Mouse (Mus musculus) neural tube, embryonic 12.5 days (tissue): Measurements from ENCODE around the gene Vac14. TPM values are rescaled to one million over a fixed set of nuclear protein-coding genes. Genes with fewer than 3 reads are reported as not detected.
A peak's percentile ranks its signal among the peaks of the same experiment; 100 is the strongest.

Experiments
- ATAC-seq: fragments of 200-750 bp; cut with Nextera tagmentation; 2 replicates; pipeline ENCODE4 v1.8.0; 2017; ENCODE audit warnings: low read depth, mild to moderate bottlenecking, moderate TSS enrichment, moderate library complexity; ENCODE audit not compliant: low FRiP score
- H3K27ac ChIP-seq: fragments of 300-500 bp; sonication (generic); 2 replicates; pipeline ENCODE4 v1.5.1; 2016
- H3K27me3 ChIP-seq: fragments of 300-500 bp; sonication (generic); replicated peaks from 2 replicates; pipeline ENCODE4 v1.6.1; 2016; ENCODE audit warnings: mild to moderate bottlenecking
- H3K36me3 ChIP-seq: fragments of 300-500 bp; sonication (generic); 2 replicates; pipeline ENCODE4 v1.6.1; 2016; ENCODE audit warnings: mild to moderate bottlenecking
- H3K4me1 ChIP-seq: fragments of 300-500 bp; sonication (generic); 2 replicates; pipeline ENCODE4 v1.6.1; 2016
- H3K4me2 ChIP-seq: fragments of 300-500 bp; sonication (generic); replicated peaks from 2 replicates; pipeline ENCODE4 v1.6.1; 2016; ENCODE audit warnings: mild to moderate bottlenecking
- H3K4me3 ChIP-seq: fragments of 300-500 bp; sonication (generic); 2 replicates; pipeline ENCODE4 v1.5.1; 2016
- H3K9ac ChIP-seq: fragments of 300-500 bp; sonication (generic); 2 replicates; pipeline ENCODE4 v1.6.1; 2016; ENCODE audit warnings: mild to moderate bottlenecking
- H3K9me3 ChIP-seq: fragments of 300-500 bp; sonication (generic); 2 replicates; pipeline ENCODE4 v1.6.1; 2016; ENCODE audit warnings: mild to moderate bottlenecking
- WGBS: fragments of 180-500 bp; shearing (Covaris S2); methylation state at CpG from one replicate; pipeline ENCODE4 v1.1.7; 2016; 5-methylcytosine and 5-hydroxymethylcytosine counted together
- polyA plus RNA-seq: library from polyadenylated mRNA; unstranded; fragments of >200 nt; fragmentation: Nextera tagmentation; extraction: Ambion mirVana; gene quantifications from 2 replicates; pipeline ENCODE4 v1.2.1, GENCODE M21; 2016

Gene Vac14
- polyA plus RNA-seq, 1 experiment from 2014 or later, result 34.5 TPM

DNA sequence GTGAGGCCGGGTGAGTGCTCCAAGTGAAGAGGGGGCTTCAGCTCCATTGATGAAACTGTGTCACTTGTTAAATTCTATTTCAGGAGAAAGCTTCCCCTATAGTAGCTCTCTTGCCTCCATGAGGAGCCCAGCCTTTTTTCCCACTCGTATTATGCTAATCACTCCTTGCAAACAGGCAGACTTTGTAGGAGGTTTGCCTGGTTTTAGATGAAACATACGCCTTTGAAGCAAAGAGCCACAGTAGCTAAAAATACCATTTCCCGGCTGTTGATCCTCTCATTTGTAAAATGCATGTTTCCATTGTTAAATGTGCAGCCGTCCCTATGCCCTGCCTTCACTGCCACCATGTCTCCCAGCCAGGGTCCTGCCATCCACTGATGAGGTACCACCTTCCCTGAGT lies 79.2 kb downstream of the Vac14 start:
- no peak for ATAC-seq
- H3K4me1 ChIP-seq, result peaks cover 11% of the 10 kb centered on the region
- no peak overlapping the region for H3K27ac ChIP-seq
- no peaks in the 10 kb centered on the region for H3K27me3 ChIP-seq
- WGBS, result 85% methylated on average over 5 of the region's 5 CpGs
- H3K9me3 ChIP-seq, result no peaks in the 10 kb centered on the region
- H3K4me3 ChIP-seq, result no peak overlapping the region
- no peak overlapping the region for H3K4me2 ChIP-seq
- no peaks in the 10 kb centered on the region for H3K36me3 ChIP-seq
- H3K9ac ChIP-seq, result no peak overlapping the region

DNA sequence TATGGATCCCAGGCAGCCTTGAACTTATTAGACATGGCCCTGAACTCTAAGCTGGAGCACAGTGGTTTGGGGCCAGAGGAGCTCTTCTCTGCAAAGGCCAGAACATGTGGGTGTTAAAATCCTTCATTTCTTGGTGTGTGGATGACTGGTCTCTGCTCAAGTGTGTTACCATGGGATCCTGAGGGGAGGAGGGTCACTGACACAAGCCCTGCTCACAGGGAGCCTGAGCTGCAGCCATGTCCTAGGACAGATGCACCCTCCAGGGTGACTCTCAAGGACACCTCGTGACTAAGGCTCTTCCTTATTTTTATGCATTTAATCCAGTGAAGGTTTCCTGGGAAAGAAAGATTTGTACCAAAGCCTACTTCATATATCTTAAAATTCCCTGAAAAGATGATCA lies 79.7 kb downstream of the Vac14 start:
- Histone ChIP-seq H3K27me3 (no peaks in the 10 kb centered on the region), H3K36me3 (no peaks in the 10 kb centered on the region), H3K4me2 (no peak overlapping the region), H3K9me3 (no peaks in the 10 kb centered on the region), H3K9ac (no peak overlapping the region), H3K27ac (no peak overlapping the region), H3K4me1 (peaks cover 17% of the 10 kb centered on the region), H3K4me3 (no peak overlapping the region)
- WGBS, result 84% methylated on average over 1 of the region's 1 CpGs
- no peak for ATAC-seq

DNA sequence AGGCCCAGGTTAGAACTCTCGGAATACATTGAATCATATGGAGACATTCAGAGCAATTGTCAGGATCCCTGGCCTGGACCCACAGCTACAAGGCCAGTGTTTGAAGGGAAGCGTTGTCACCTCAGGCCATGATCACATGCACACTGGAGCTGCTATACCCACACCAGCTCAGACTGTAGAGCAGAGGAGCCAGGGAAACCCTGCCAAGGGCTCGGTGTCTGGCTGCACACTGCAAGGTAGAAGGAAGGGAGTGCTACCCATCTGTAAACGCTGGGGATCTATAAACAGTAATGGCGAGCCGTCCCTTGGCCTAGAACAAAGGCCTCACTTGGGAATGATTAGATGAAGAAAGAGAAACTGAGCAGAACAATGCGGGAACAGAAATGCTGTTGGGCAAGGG lies 81.1 kb downstream of the Vac14 start:
- H3K9ac ChIP-seq, result no peak overlapping the region
- ATAC-seq, result no peak
- no peaks in the 10 kb centered on the region for H3K36me3 ChIP-seq
- H3K9me3 ChIP-seq, result no peaks in the 10 kb centered on the region
- 78% methylated on average over 7 of the region's 7 CpGs for WGBS
- no peak overlapping the region for H3K4me2 ChIP-seq
- H3K4me1 ChIP-seq, result peaks cover 23% of the 10 kb centered on the region
- no peaks in the 10 kb centered on the region for H3K27me3 ChIP-seq
- no peak overlapping the region for H3K27ac ChIP-seq
- H3K4me3 ChIP-seq, result no peak overlapping the region

DNA sequence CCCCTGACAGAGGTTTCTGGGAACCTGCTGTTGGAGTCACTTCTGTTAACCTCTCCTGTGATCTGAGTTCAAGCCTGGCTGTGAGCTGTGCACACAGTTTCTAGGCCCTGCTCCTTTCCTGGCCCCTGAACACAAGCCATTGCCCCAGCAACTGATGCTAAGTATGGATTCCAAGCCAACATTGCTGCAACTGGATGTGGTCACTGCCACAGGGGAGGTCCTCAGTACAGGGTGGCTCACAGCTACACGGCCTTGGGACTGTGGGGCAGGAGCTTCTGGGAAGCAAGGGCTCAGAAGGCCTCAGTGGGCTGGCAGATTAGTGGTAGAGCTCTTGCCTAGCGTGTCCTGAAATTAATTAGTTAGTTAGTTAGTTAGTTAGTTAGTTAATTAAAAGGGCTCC lies 82.2 kb downstream of the Vac14 start:
- WGBS, result 92% methylated on average over 2 of the region's 2 CpGs

DNA sequence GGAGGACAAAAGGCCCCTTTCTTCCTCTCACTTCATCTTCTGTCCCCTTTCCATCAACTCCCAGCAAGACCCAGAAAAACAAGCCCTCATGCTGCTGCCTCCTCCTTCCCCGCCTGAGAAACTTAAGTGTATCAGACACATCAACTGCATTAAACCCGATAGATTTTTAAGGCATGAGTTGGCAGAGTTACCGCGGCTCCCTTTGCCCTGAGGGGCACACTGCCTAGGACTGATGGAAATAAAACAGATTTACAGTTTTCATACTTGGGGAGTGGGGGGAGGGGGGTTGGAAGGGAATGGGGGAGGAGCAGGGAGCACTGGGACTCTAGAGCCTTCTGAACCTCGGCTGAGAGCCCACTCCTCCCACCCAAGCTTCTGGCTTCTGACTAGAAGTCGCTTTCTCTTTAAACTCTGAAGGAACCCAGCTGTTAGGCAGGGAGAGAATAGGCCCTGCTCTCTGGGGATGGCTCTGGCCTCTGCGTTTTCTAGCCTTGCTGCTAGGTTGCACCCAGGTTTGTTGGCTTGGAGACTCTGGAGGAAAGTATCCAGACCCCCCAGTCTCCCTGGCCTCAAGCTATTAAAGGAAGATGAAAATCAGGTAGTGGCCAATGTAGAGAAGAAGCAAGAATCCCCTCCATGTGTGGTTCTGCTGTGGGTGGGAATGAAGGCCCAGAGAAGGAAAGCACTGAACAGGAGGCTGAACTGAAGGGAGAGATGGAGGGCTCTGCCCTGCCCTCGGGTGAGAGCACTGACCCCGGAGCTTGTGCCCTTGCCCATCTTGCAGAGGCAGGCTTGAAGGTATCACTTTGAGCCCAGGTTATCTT lies 84.5 kb downstream of the Vac14 start:
- H3K9me3 ChIP-seq, result no peaks in the 10 kb centered on the region
- no peaks in the 10 kb centered on the region; the same call in 1 of the 2 replicates for H3K36me3 ChIP-seq
- 0 out of 2 replicates have a peak overlapping the region, but pooled peaks have one; percentile 22 for H3K27ac ChIP-seq
- WGBS, result 44% methylated on average over 9 of the region's 9 CpGs
- H3K4me1 ChIP-seq, result peaks cover 27% of the 10 kb centered on the region
- no peaks in the 10 kb centered on the region for H3K27me3 ChIP-seq
- no peak overlapping the region for H3K9ac ChIP-seq
- no peak overlapping the region; the same call in 1 of the 2 replicates for H3K4me2 ChIP-seq
- 0 out of 2 replicates have a peak, but pooled peaks have one; percentile 31 for ATAC-seq
- H3K4me3 ChIP-seq, result no peak overlapping the region

More for the DNA sequence above, 82.2 kb downstream of the Vac14 start:
- no peak overlapping the region for H3K27ac ChIP-seq
- no peaks in the 10 kb centered on the region for H3K27me3 ChIP-seq
- H3K4me2 ChIP-seq, result no peak overlapping the region
- no peak overlapping the region for H3K4me3 ChIP-seq
- no peak overlapping the region for H3K9ac ChIP-seq
- H3K36me3 ChIP-seq, result no peaks in the 10 kb centered on the region
- H3K4me1 ChIP-seq, result peaks cover 27% of the 10 kb centered on the region
- no peak for ATAC-seq
- no peaks in the 10 kb centered on the region for H3K9me3 ChIP-seq

DNA sequence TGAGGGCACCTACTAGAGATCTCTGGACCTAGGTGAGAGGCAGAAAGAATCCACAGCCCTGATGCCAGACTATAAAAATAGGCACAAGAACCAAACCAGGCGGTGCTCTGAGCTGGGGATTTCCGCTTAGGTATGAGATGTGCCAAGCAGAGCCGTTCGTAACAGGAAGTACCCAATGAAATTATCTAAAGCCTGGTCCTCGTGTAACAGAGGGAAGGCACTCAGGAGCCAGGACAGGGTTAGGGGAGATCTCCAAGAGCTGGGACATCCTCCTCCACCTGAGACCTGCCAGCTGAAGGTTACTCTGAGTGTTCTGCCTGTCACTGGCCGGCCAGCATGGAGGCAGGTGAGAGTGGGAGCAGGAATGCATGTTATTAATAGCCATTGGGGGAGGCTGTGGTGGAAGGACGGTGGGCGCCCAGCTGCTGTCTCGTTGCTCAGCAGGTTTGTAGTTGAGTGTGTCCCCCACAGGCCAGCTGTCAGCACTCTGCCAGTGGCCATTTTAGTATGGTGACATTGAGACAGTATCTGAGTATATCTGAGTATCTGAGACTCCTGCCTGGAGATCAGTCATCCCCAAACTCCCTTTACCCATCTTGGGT lies 85.2 kb downstream of the Vac14 start:
- peaks cover 6% of the 10 kb centered on the region; the same call in 1 of the 2 replicates for H3K36me3 ChIP-seq
- 0 out of 2 replicates have a peak overlapping the region, but pooled peaks have one; percentile 22 for H3K27ac ChIP-seq
- H3K9ac ChIP-seq, result no peak overlapping the region
- peaks cover 27% of the 10 kb centered on the region for H3K4me1 ChIP-seq
- H3K4me3 ChIP-seq, result no peak overlapping the region
- no peak overlapping the region for H3K4me2 ChIP-seq
- H3K9me3 ChIP-seq, result no peaks in the 10 kb centered on the region
- WGBS, result 91% methylated on average over 9 of the region's 9 CpGs
- ATAC-seq, result no peak
- H3K27me3 ChIP-seq, result no peaks in the 10 kb centered on the region

DNA sequence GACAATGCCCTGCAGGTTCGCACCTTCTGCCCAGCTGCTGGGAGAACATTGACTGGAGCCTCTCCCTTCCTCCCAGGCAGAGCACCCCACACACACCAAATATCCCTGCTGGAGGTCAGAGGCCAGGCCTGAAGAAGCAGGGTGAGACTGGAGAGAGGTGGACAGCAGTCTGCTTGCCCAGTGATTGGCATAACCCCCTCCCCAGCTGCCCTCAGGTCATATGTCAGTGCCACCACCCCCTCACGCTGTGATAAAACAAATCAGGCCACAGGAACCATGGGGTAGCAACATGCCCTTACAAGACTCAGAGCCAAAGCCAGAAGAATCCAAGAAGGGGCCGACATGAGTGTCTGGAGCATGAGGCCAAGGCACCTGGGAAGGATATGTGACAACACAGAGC lies 85.7 kb downstream of the Vac14 start:
- no peaks in the 10 kb centered on the region for H3K9me3 ChIP-seq
- no peak overlapping the region for H3K9ac ChIP-seq
- no peak overlapping the region for H3K4me2 ChIP-seq
- H3K27ac ChIP-seq, result no peak overlapping the region
- 86% methylated on average over 3 of the region's 3 CpGs for WGBS
- no peak overlapping the region for H3K4me3 ChIP-seq
- peaks cover 6% of the 10 kb centered on the region; the same call in 1 of the 2 replicates for H3K36me3 ChIP-seq
- H3K27me3 ChIP-seq, result no peaks in the 10 kb centered on the region
- ATAC-seq, result no peak
- H3K4me1 ChIP-seq, result peaks cover 27% of the 10 kb centered on the region

DNA sequence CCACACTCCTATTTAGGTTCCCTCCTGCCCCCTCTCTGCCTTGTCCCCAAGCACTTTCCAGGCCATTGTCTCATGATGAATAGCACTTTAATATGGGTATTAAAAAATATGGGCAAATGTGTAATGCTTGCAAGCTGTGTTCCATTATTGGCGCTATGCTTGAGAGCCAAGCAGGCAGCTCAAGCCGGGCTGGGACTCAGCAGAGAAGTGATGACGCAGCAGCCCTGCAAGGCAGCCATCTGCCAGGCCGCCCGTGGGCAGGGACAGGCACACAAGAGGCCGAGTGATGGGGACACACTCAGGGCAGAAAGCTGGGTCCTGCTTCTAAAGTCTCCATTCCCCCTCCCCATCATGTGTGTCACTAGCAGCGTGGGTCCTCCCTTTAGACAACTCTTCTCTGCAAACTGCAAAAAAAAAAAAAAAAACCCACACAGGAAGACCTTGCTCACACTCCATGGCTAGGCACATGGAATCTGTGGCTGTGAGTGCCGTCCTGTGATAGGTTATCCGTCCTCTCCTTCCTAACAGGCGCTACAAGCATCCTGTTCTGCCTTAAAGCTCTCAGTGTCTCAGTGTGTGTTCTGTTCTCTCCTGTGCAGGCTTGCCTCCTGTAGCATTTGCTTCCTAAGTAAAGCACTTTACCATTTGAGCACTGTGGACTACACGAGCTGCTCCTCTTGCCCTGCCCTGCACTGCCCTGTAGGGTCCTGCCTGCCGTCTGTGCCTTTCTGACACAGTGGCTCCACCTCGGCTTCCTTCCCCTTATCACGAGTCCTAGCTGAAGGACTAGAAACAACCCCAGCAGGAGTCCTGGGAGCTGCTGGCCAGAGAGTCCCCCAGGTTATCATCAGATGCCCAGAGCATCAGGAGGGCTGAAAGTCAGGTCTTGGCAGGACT lies 87.3 kb downstream of the Vac14 start:
- ATAC-seq, result no peak
- peaks cover 11% of the 10 kb centered on the region; the same call in 1 of the 2 replicates for H3K36me3 ChIP-seq
- WGBS, result 72% methylated on average over 14 of the region's 14 CpGs
- H3K27ac ChIP-seq, result peak overlapping the region; percentile 50; the same call in 1 of the 2 replicates
- H3K4me3 ChIP-seq, result no peak overlapping the region
- H3K9ac ChIP-seq, result no peak overlapping the region
- H3K27me3 ChIP-seq, result no peaks in the 10 kb centered on the region
- no peak overlapping the region for H3K4me2 ChIP-seq
- no peaks in the 10 kb centered on the region for H3K9me3 ChIP-seq
- peaks cover 32% of the 10 kb centered on the region for H3K4me1 ChIP-seq

DNA sequence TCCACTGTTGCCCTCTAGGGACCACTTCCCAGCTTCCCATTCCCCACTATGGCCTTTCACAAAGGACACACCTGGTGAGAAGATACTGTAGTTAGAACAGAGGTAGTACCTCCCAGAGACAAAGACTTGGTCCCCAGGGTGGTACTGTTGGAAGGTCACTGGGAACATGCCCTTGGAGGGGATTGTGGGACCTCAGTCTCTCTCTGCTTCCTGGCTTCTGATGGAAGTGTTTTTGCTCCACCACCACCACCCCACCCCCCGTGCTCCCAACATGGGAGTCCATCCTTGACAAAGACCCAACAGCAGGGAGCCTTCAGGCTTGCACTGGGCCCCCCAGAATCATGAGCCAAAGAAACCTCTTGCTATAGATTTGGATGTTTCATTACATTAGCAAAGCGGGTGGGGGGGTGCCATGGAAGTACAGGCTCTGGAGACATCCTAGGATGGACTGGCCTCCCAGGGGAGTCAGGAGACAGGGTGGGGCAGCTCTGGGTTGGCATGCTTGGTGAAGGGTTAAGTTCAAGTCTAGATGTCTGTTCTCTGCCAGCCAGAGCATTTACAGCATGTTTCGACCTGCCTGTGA lies 88.0 kb downstream of the Vac14 start:
- no peak overlapping the region for H3K9ac ChIP-seq
- no peaks in the 10 kb centered on the region for H3K27me3 ChIP-seq
- ATAC-seq, result no peak
- H3K4me1 ChIP-seq, result peaks cover 32% of the 10 kb centered on the region
- H3K4me3 ChIP-seq, result no peak overlapping the region
- no peak overlapping the region for H3K4me2 ChIP-seq
- H3K9me3 ChIP-seq, result no peaks in the 10 kb centered on the region
- 91% methylated on average over 3 of the region's 3 CpGs for WGBS
- H3K36me3 ChIP-seq, result peaks cover 14% of the 10 kb centered on the region
- H3K27ac ChIP-seq, result no peak overlapping the region

DNA sequence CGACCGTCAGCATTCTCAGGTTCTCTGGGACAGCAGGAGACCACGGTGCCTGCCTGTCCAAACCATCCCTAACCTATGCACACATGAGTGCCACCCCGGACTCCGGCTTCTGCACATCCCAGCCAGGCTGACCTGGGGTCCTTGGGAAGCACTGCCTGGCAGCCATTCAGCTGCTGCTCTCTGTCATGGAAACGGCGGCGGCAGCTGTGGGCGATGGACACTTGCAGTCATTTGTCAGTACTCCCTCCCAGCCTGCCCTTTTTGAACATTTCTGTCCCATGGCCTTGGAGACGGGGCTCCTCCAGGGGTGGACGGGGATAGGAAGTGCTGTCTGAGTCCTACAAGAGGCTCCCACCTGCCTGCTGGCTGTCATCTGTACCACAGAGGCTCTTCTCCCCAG lies 90.0 kb downstream of the Vac14 start:
- H3K27ac ChIP-seq, result no peak overlapping the region
- no peak overlapping the region for H3K4me2 ChIP-seq
- WGBS, result 82% methylated on average over 11 of the region's 11 CpGs
- H3K9me3 ChIP-seq, result no peaks in the 10 kb centered on the region
- no peaks in the 10 kb centered on the region for H3K27me3 ChIP-seq
- peaks cover 16% of the 10 kb centered on the region; the same call in 1 of the 2 replicates for H3K4me1 ChIP-seq
- no peak overlapping the region for H3K9ac ChIP-seq
- peaks cover 34% of the 10 kb centered on the region for H3K36me3 ChIP-seq
- no peak for ATAC-seq
- H3K4me3 ChIP-seq, result no peak overlapping the region

DNA sequence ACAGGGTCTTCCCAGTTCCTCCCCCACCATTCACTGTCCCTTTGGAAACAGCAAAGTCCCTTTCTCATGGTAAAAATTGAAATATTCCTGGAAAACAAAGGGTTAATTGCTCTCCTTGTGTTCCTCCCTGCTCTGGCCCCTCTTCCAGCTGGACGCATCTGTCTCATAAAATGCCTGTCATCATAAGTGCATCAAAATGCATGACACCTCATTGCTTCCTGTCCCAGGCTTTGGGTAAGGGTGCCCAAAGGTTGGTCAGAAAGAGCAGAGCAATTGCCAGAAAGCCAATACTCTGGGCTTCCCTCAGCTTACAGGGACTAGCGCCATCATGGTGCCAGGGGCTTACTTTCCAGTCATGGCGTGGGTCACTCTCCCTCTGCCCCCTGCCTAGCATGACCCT lies 92.2 kb downstream of the Vac14 start:
- 66% methylated on average over 3 of the region's 3 CpGs for WGBS
- H3K4me1 ChIP-seq, result 0 out of 2 replicates have a peak, but pooled peaks cover 5% of the 10 kb centered on the region
- H3K9ac ChIP-seq, result no peak overlapping the region
- H3K4me2 ChIP-seq, result no peak overlapping the region
- no peak overlapping the region for H3K27ac ChIP-seq
- no peaks in the 10 kb centered on the region for H3K9me3 ChIP-seq
- ATAC-seq, result no peak
- peaks cover 52% of the 10 kb centered on the region for H3K36me3 ChIP-seq
- H3K4me3 ChIP-seq, result no peak overlapping the region
- no peaks in the 10 kb centered on the region for H3K27me3 ChIP-seq
